Mouse (Mus musculus): Measurements from ENCODE around the gene Socs7. TPM values are rescaled to one million over a fixed set of nuclear protein-coding genes. Genes with fewer than 3 reads are reported as not detected.
A peak's percentile ranks its signal among the peaks of the same experiment; 100 is the strongest.

Gene Socs7
- polyA plus RNA-seq, 1 experiment from 2014 or later: 2.6 TPM

DNA sequence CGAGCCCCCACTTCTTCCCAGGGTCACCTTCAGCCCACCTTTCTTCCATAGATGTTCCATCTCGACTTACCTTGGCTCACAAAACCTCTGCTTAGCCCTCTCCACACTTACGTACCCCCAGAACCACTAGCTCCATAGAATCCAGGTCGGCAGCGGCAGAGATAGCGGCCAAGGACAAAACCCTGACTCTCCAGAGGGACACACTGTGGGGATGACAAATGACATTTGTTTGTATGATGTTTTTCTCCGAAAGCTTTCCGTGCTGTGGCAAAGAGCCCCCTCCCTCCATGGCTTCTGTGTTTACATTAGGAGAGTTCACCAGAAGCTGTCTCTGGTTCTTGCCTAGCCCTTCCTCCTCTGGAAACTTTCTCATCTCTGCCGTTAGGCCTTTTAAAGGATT lies 15.1 kb upstream of the Socs7 start:
- WGBS: 85% methylated on average over 9 of the region's 9 CpGs
- no peak overlapping the region for H3K4me3 ChIP-seq (replicated peaks; ENCODE audit: low read depth, low read length)
- H3K9me3 ChIP-seq (replicated peaks; ENCODE audit: low read length): no peaks in the 10 kb centered on the region
- H3K36me3 ChIP-seq (ENCODE audit: insufficient read depth, low read length): no peaks in the 10 kb centered on the region
- ATAC-seq (replicated peaks; ENCODE audit: low FRiP score, low read depth): no peak
- H3K9ac ChIP-seq (ENCODE audit: low read depth, low read length): no peak overlapping the region
- H3K4me2 ChIP-seq (ENCODE audit: low read length): no peak overlapping the region
- no peak for TF ChIP-seq CTCF (IDR thresholded peaks at IDR 0.05; ENCODE audit: low read depth)
- no peak for DNase-seq (ENCODE audit: low spot score)
- no peak overlapping the region for H3K27ac ChIP-seq
- peaks cover 13% of the 10 kb centered on the region; the same call in 1 of the 2 replicates for H3K4me1 ChIP-seq (replicated peaks; ENCODE audit: insufficient read depth, low read length)
- no peaks in the 10 kb centered on the region for H3K27me3 ChIP-seq (ENCODE audit: insufficient read depth, low read length)

DNA sequence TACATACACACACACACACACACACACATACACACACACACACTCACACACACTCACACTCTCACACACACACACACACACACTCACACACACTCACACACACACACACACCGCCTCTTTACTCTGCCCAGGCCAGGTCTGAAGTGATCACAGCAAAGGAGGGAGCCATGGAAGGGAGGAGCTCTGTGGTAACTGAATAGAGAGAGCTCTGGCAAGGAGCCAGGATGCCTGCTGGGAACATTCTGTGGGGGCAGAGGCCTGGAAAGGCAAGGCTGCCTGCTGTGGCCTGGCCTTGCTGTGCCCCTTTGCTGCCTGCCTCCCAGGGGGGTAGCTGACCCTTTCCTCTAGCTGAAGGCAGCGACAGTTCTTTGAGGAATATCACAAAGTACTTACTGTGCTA lies 12.3 kb upstream of the Socs7 start:
- Histone ChIP-seq H3K27me3 (ENCODE audit: insufficient read depth, low read length) (no peaks in the 10 kb centered on the region), H3K4me2 (ENCODE audit: low read length) (no peak overlapping the region), H3K27ac (peak overlapping the region; percentile 82), H3K9ac (ENCODE audit: low read depth, low read length) (no peak overlapping the region), H3K9me3 (replicated peaks; ENCODE audit: low read length) (no peaks in the 10 kb centered on the region), H3K4me3 (replicated peaks; ENCODE audit: low read depth, low read length) (no peak overlapping the region), H3K4me1 (replicated peaks; ENCODE audit: insufficient read depth, low read length) (peaks cover 10% of the 10 kb centered on the region; the same call in 1 of the 2 replicates), H3K36me3 (ENCODE audit: insufficient read depth, low read length) (no peaks in the 10 kb centered on the region)
- ATAC-seq (replicated peaks; ENCODE audit: low FRiP score, low read depth) (peak; percentile 83), DNase-seq (ENCODE audit: low spot score) (peak; percentile 88)
- no peak for TF ChIP-seq CTCF (IDR thresholded peaks at IDR 0.05; ENCODE audit: low read depth)
- 20% methylated on average over 2 of the region's 2 CpGs for WGBS

DNA sequence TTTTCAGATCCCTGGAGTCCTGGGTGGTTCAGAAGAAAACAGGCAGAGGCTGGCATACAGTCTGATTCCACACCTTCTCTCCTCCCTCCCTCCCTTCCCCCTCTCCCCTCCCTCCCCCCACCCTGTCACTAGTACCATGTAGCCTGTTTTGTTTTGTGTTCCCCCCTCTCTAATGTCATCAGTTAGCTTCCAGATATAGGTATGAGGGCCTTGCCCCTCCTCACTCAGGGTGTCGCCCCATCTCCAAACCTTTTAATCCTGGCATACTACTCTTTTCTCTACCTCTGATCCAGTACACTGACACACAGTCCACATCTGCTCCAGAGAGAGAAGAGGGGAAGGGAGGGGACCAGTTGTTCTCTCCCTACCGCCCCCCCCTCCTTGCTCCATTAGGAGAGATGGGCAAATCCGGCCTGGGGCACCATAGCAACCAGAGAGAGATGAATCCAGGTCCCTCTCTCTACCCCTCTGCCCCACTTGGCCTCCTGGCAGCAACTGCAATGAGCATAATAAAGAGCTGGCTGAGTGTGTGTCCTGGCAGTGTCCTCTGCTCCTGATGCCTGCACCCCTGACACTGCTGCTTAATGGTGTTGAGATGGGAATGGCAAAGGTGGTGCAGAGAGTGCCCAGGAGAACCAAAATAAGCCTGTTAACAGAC lies 10.2 kb upstream of the Socs7 start, which contains the start of gene Gpr179:
Gene Gpr179 (minus strand): TSS at position 51 of the 658 bp plus-strand sequence.
- Histone ChIP-seq H3K27me3 (ENCODE audit: insufficient read depth, low read length) (no peaks in the 10 kb centered on the region), H3K9me3 (replicated peaks; ENCODE audit: low read length) (no peaks in the 10 kb centered on the region), H3K36me3 (ENCODE audit: insufficient read depth, low read length) (no peaks in the 10 kb centered on the region), H3K4me1 (replicated peaks; ENCODE audit: insufficient read depth, low read length) (peaks cover 10% of the 10 kb centered on the region; the same call in 1 of the 2 replicates), H3K27ac (0 out of 2 replicates have a peak within 1 kb of the TSS, but pooled peaks have one; percentile 82), H3K9ac (ENCODE audit: low read depth, low read length) (no peak within 1 kb of the TSS), H3K4me2 (ENCODE audit: low read length) (no peak within 1 kb of the TSS), H3K4me3 (replicated peaks; ENCODE audit: low read depth, low read length) (no peak within 1 kb of the TSS)
- no peak for TF ChIP-seq CTCF (IDR thresholded peaks at IDR 0.05; ENCODE audit: low read depth)
- ATAC-seq (replicated peaks; ENCODE audit: low FRiP score, low read depth) (no peak), DNase-seq (ENCODE audit: low spot score) (no peak)
- 74% methylated on average over 3 of the region's 3 CpGs for WGBS

DNA sequence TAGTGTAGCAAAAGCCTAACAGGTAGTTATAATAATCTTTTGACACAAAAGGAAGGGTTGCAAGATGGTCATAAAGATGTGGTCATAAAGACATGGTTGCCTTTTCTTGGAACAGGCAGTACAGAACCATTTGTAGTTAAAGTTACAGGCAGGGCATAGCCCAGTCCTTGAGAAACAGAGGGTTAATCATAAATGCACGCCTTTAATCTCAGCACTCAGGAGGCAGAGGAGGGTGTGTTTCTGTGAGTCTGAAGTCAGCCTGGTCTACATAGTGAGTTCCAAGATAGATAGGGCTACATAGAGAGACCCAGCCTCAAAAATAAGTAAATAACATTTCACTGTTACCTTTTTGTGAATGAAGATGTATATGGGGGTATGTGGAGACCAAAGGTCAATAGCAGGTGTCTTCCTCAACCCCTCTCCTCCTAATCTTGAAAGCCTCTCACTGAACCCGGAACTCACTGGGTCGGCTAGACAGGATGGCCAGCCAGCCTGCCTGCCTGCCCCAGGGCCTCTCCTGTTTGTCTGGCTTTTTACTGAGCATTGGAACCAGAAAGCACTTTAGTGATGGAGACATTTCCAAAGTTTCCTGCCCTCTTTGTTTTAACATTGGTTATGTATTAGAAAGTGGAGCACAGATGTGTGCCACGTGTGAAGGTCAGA lies 9.3 kb upstream of the Socs7 start:
- peaks cover 10% of the 10 kb centered on the region; the same call in 1 of the 2 replicates for H3K4me1 ChIP-seq (replicated peaks; ENCODE audit: insufficient read depth, low read length)
- no peaks in the 10 kb centered on the region for H3K27me3 ChIP-seq (ENCODE audit: insufficient read depth, low read length)
- no peak overlapping the region for H3K27ac ChIP-seq
- H3K36me3 ChIP-seq (ENCODE audit: insufficient read depth, low read length): no peaks in the 10 kb centered on the region
- H3K9ac ChIP-seq (ENCODE audit: low read depth, low read length): no peak overlapping the region
- no peak for TF ChIP-seq CTCF (IDR thresholded peaks at IDR 0.05; ENCODE audit: low read depth)
- DNase-seq (ENCODE audit: low spot score) (no peak), ATAC-seq (replicated peaks; ENCODE audit: low FRiP score, low read depth) (no peak)
- no peaks in the 10 kb centered on the region for H3K9me3 ChIP-seq (replicated peaks; ENCODE audit: low read length)
- H3K4me3 ChIP-seq (replicated peaks; ENCODE audit: low read depth, low read length): no peak overlapping the region
- no peak overlapping the region for H3K4me2 ChIP-seq (ENCODE audit: low read length)
- WGBS: 49% methylated on average over 4 of the region's 4 CpGs

DNA sequence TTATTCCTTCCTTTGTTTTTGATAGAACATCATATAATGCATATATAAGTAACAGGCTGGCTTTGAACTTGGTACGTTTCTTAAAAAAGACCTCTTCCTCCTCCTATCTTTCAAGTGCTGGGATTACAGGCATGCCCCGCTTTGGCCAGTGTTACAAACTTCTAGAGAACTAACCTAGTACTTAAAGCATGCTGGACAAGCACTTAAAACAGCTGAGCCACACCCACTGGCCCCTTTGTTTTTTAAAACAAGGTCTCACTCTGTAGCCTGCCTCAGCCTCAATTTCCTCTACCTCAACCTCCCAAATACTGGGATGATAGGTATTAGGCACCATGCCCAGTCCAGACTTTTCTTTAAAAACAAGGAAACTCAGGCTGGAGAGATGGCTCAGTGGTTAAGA lies 7.7 kb upstream of the Socs7 start:
- 79% methylated on average over 2 of the region's 2 CpGs for WGBS
- H3K9me3 ChIP-seq (replicated peaks; ENCODE audit: low read length): no peaks in the 10 kb centered on the region

DNA sequence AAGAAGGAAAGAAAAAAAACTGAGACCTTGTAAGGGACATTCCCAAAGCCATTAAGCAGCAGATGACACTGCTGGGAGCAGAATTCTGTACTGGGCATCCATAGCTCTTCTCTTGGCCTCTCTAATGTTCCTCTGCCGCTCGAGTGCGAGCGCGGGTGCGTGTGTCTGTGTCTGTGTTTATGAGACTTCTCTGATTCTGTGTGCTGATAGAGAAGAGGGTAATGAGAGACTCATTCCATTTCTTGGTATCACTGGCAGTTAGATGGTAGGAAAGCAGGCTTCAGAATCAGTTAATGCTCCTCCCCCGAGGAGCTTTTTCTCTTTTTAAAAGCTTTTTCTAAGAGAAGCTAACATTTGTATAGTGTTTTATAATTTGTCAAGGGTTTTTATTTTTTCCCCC lies 7.1 kb upstream of the Socs7 start:
- H3K27me3 ChIP-seq (ENCODE audit: insufficient read depth, low read length): no peaks in the 10 kb centered on the region
- DNase-seq (ENCODE audit: low spot score) (no peak), ATAC-seq (replicated peaks; ENCODE audit: low FRiP score, low read depth) (no peak)
- TF ChIP-seq CTCF (IDR thresholded peaks at IDR 0.05; ENCODE audit: low read depth): no peak
- H3K27ac ChIP-seq: no peak overlapping the region
- H3K36me3 ChIP-seq (ENCODE audit: insufficient read depth, low read length): no peaks in the 10 kb centered on the region
- H3K9ac ChIP-seq (ENCODE audit: low read depth, low read length): no peak overlapping the region
- H3K9me3 ChIP-seq (replicated peaks; ENCODE audit: low read length): no peaks in the 10 kb centered on the region
- H3K4me2 ChIP-seq (ENCODE audit: low read length): no peak overlapping the region
- no peak overlapping the region for H3K4me3 ChIP-seq (replicated peaks; ENCODE audit: low read depth, low read length)
- WGBS: 73% methylated on average over 7 of the region's 7 CpGs
- peaks cover 7% of the 10 kb centered on the region; the same call in 1 of the 2 replicates for H3K4me1 ChIP-seq (replicated peaks; ENCODE audit: insufficient read depth, low read length)

More for the DNA sequence above, 7.7 kb upstream of the Socs7 start:
- no peak for TF ChIP-seq CTCF (IDR thresholded peaks at IDR 0.05; ENCODE audit: low read depth)
- H3K27me3 ChIP-seq (ENCODE audit: insufficient read depth, low read length): no peaks in the 10 kb centered on the region
- no peak for ATAC-seq (replicated peaks; ENCODE audit: low FRiP score, low read depth)
- peaks cover 10% of the 10 kb centered on the region; the same call in 1 of the 2 replicates for H3K4me1 ChIP-seq (replicated peaks; ENCODE audit: insufficient read depth, low read length)
- no peak overlapping the region for H3K9ac ChIP-seq (ENCODE audit: low read depth, low read length)
- no peak overlapping the region for H3K4me3 ChIP-seq (replicated peaks; ENCODE audit: low read depth, low read length)
- no peaks in the 10 kb centered on the region for H3K36me3 ChIP-seq (ENCODE audit: insufficient read depth, low read length)
- no peak for DNase-seq (ENCODE audit: low spot score)
- H3K27ac ChIP-seq: no peak overlapping the region
- H3K4me2 ChIP-seq (ENCODE audit: low read length): no peak overlapping the region
